Mouse (Mus musculus) lung, postnatal 0 days (tissue): ENCODE data around the gene Itpkc.

Source experiments
- CTCF ChIP-seq: IDR thresholded peaks from 2 replicates; pipeline ENCODE4 v1.5.1; 2016; ENCODE audit warnings: antibody characterized with exemption, mild to moderate bottlenecking
- EP300 ChIP-seq: IDR thresholded peaks from 2 replicates; pipeline ENCODE4 v1.6.1; 2016; ENCODE audit warnings: antibody characterized with exemption, mild to moderate bottlenecking, control low read depth

GRCm38 (mm10) chr7:27184964-27185363, 43.5 kb downstream of the Itpkc start:
- TF ChIP-seq CTCF (peak; percentile 82), EP300 (no peak)
